Mouse (Mus musculus): Measurements from ENCODE around the gene Sspo. TPM values are rescaled to one million over a fixed set of nuclear protein-coding genes. Genes with fewer than 3 reads are reported as not detected.
A peak's percentile ranks its signal among the peaks of the same experiment; 100 is the strongest.
"Not testable (repeated sequence)": the region's sequence is repeated elsewhere in the genome, so short reads cannot be mapped to it uniquely, and the experiment has no call there.

Gene Sspo
- polyA plus RNA-seq, 1 experiment from 2014 or later = 0.46 TPM

GRCm38 (mm10) chr6:48504241-48504854 lies 56.3 kb downstream of the Sspo start:
- Histone ChIP-seq H3K27ac (peak overlapping the region; percentile 69), H3K4me3 (peak overlapping the region; percentile 58), H3K9me3 (no peaks in the 10 kb centered on the region), H3K27me3 (replicated peaks) (no peaks in the 10 kb centered on the region), H3K4me2 (peak overlapping the region; percentile 81), H3K9ac (peak overlapping the region; percentile 57), H3K36me3 (replicated peaks) (no peaks in the 10 kb centered on the region), H3K4me1 (peaks cover 8% of the 10 kb centered on the region)
- under 1% methylated on average over 26 of the region's 26 CpGs for WGBS
- ATAC-seq (replicated peaks) = peak; percentile 98

- no peaks in the 10 kb centered on the region for H3K9me3 ChIP-seq
- 80% methylated on average over 4 of the region's 4 CpGs for WGBS
- no peak for ATAC-seq (replicated peaks)
Measured at GRCm38 (mm10) chr6:48508087-48508486, 60.1 kb downstream of the Sspo start.

GRCm38 (mm10) chr6:48510426-48510825 lies 62.4 kb downstream of the Sspo start:
- Histone ChIP-seq H3K36me3 (replicated peaks) (peaks cover 16% of the 10 kb centered on the region; the same call in 1 of the 2 replicates), H3K4me1 (peaks cover 1% of the 10 kb centered on the region; the same call in 1 of the 2 replicates), H3K27me3 (replicated peaks) (no peaks in the 10 kb centered on the region), H3K9ac (no peak overlapping the region), H3K4me2 (no peak overlapping the region), H3K9me3 (no peaks in the 10 kb centered on the region), H3K27ac (no peak overlapping the region), H3K4me3 (no peak overlapping the region)
- 90% methylated on average over 4 of the region's 4 CpGs for WGBS
- no peak for ATAC-seq (replicated peaks)

More at GRCm38 (mm10) chr6:48508087-48508486, 60.1 kb downstream of the Sspo start:
- no peaks in the 10 kb centered on the region for H3K27me3 ChIP-seq (replicated peaks)
- no peak overlapping the region for H3K4me3 ChIP-seq
- H3K9ac ChIP-seq = no peak overlapping the region
- peaks cover 8% of the 10 kb centered on the region for H3K4me1 ChIP-seq
- no peak overlapping the region for H3K27ac ChIP-seq
- no peaks in the 10 kb centered on the region for H3K36me3 ChIP-seq (replicated peaks)
- H3K4me2 ChIP-seq = no peak overlapping the region

GRCm38 (mm10) chr6:48511861-48512260 lies 63.8 kb downstream of the Sspo start:
- WGBS = 90% methylated on average over 7 of the region's 7 CpGs

GRCm38 (mm10) chr6:48524882-48525281 lies 76.9 kb downstream of the Sspo start:
- not testable (repeated sequence) for H3K36me3 ChIP-seq (replicated peaks); H3K4me1 ChIP-seq; ATAC-seq (replicated peaks); H3K9ac ChIP-seq; H3K4me3 ChIP-seq; H3K27ac ChIP-seq; H3K4me2 ChIP-seq; H3K27me3 ChIP-seq (replicated peaks); H3K9me3 ChIP-seq
- 96% methylated on average over 16 of the region's 16 CpGs for WGBS

More at GRCm38 (mm10) chr6:48511861-48512260, 63.8 kb downstream of the Sspo start:
- Histone ChIP-seq H3K4me1 (no peaks in the 10 kb centered on the region), H3K27ac (no peak overlapping the region), H3K36me3 (replicated peaks) (peaks cover 25% of the 10 kb centered on the region), H3K9me3 (no peaks in the 10 kb centered on the region), H3K4me2 (no peak overlapping the region), H3K9ac (no peak overlapping the region), H3K4me3 (no peak overlapping the region), H3K27me3 (replicated peaks) (no peaks in the 10 kb centered on the region)
- no peak for ATAC-seq (replicated peaks)

- no peaks in the 10 kb centered on the region for H3K4me1 ChIP-seq
- H3K4me3 ChIP-seq = no peak overlapping the region
- no peaks in the 10 kb centered on the region for H3K27me3 ChIP-seq (replicated peaks)
- H3K36me3 ChIP-seq (replicated peaks) = 0 out of 2 replicates have a peak, but pooled peaks cover 3% of the 10 kb centered on the region
- no peak overlapping the region for H3K27ac ChIP-seq
- ATAC-seq (replicated peaks) = no peak
- no peak overlapping the region for H3K4me2 ChIP-seq
- H3K9ac ChIP-seq = no peak overlapping the region
- H3K9me3 ChIP-seq = no peaks in the 10 kb centered on the region
- WGBS = 77% methylated on average over 9 of the region's 9 CpGs
Measured at GRCm38 (mm10) chr6:48527901-48528300, 79.9 kb downstream of the Sspo start.

- Histone ChIP-seq H3K9ac (no peak overlapping the region), H3K4me2 (no peak overlapping the region), H3K9me3 (no peaks in the 10 kb centered on the region), H3K4me1 (no peaks in the 10 kb centered on the region), H3K27ac (no peak overlapping the region), H3K4me3 (no peak overlapping the region), H3K36me3 (replicated peaks) (0 out of 2 replicates have a peak, but pooled peaks cover 3% of the 10 kb centered on the region), H3K27me3 (replicated peaks) (no peaks in the 10 kb centered on the region)
- no peak for ATAC-seq (replicated peaks)
- 75% methylated on average over 14 of the region's 14 CpGs for WGBS
Measured at GRCm38 (mm10) chr6:48529261-48529660, 81.2 kb downstream of the Sspo start.

GRCm38 (mm10) chr6:48529871-48530440 lies 81.9 kb downstream of the Sspo start:
- no peaks in the 10 kb centered on the region for H3K4me1 ChIP-seq
- no peak for ATAC-seq (replicated peaks)
- no peak overlapping the region for H3K27ac ChIP-seq
- no peaks in the 10 kb centered on the region for H3K27me3 ChIP-seq (replicated peaks)
- no peak overlapping the region for H3K4me2 ChIP-seq
- WGBS = 81% methylated on average over 16 of the region's 16 CpGs
- H3K4me3 ChIP-seq = no peak overlapping the region
- no peaks in the 10 kb centered on the region for H3K9me3 ChIP-seq
- H3K9ac ChIP-seq = no peak overlapping the region
- H3K36me3 ChIP-seq (replicated peaks) = 0 out of 2 replicates have a peak, but pooled peaks cover 3% of the 10 kb centered on the region

- 88% methylated on average over 2 of the region's 2 CpGs for WGBS
- H3K4me2 ChIP-seq = no peak overlapping the region
- H3K27me3 ChIP-seq (replicated peaks) = no peaks in the 10 kb centered on the region
- 0 out of 2 replicates have a peak, but pooled peaks cover 3% of the 10 kb centered on the region for H3K36me3 ChIP-seq (replicated peaks)
- H3K9ac ChIP-seq = no peak overlapping the region
- no peaks in the 10 kb centered on the region for H3K9me3 ChIP-seq
- no peak overlapping the region for H3K27ac ChIP-seq
- ATAC-seq (replicated peaks) = no peak
- no peak overlapping the region for H3K4me3 ChIP-seq
- no peaks in the 10 kb centered on the region for H3K4me1 ChIP-seq
Measured at GRCm38 (mm10) chr6:48530862-48531261, 82.8 kb downstream of the Sspo start.

GRCm38 (mm10) chr6:48533475-48533874 lies 85.4 kb downstream of the Sspo start:
- WGBS = 82% methylated on average over 2 of the region's 2 CpGs
- ATAC-seq (replicated peaks) = no peak
- no peak overlapping the region for H3K4me2 ChIP-seq
- 0 out of 2 replicates have a peak, but pooled peaks cover 3% of the 10 kb centered on the region for H3K36me3 ChIP-seq (replicated peaks)
- H3K9me3 ChIP-seq = no peaks in the 10 kb centered on the region
- H3K4me3 ChIP-seq = no peak overlapping the region
- no peak overlapping the region for H3K9ac ChIP-seq
- H3K27me3 ChIP-seq (replicated peaks) = no peaks in the 10 kb centered on the region
- H3K27ac ChIP-seq = no peak overlapping the region
- H3K4me1 ChIP-seq = peaks cover 14% of the 10 kb centered on the region

GRCm38 (mm10) chr6:48534913-48535312 lies 86.9 kb downstream of the Sspo start:
- no peak overlapping the region for H3K4me3 ChIP-seq
- no peak overlapping the region for H3K4me2 ChIP-seq
- 78% methylated on average over 8 of the region's 8 CpGs for WGBS
- H3K27me3 ChIP-seq (replicated peaks) = no peaks in the 10 kb centered on the region
- no peak for ATAC-seq (replicated peaks)
- H3K9ac ChIP-seq = no peak overlapping the region
- H3K9me3 ChIP-seq = no peaks in the 10 kb centered on the region
- H3K4me1 ChIP-seq = peaks cover 27% of the 10 kb centered on the region
- H3K27ac ChIP-seq = no peak overlapping the region
- 0 out of 2 replicates have a peak, but pooled peaks cover 2% of the 10 kb centered on the region for H3K36me3 ChIP-seq (replicated peaks)

GRCm38 (mm10) chr6:48536091-48536490 lies 88.1 kb downstream of the Sspo start:
- ATAC-seq (replicated peaks) = no peak
- 63% methylated on average over 4 of the region's 4 CpGs for WGBS
- Histone ChIP-seq H3K4me1 (peaks cover 29% of the 10 kb centered on the region), H3K9me3 (no peaks in the 10 kb centered on the region), H3K36me3 (replicated peaks) (peaks cover 8% of the 10 kb centered on the region), H3K4me3 (no peak overlapping the region), H3K27me3 (replicated peaks) (no peaks in the 10 kb centered on the region), H3K9ac (no peak overlapping the region), H3K27ac (no peak overlapping the region), H3K4me2 (no peak overlapping the region)

All from midbrain, embryonic 15.5 days (tissue).